Mouse (Mus musculus): ENCODE data around the gene March11. TPM values are rescaled to one million over a fixed set of nuclear protein-coding genes. Genes with fewer than 3 reads are reported as not detected.

March11 gene
- total and polyA plus RNA-seq, 3 experiments, result 0.05 TPM; not detected in 2

DNA sequence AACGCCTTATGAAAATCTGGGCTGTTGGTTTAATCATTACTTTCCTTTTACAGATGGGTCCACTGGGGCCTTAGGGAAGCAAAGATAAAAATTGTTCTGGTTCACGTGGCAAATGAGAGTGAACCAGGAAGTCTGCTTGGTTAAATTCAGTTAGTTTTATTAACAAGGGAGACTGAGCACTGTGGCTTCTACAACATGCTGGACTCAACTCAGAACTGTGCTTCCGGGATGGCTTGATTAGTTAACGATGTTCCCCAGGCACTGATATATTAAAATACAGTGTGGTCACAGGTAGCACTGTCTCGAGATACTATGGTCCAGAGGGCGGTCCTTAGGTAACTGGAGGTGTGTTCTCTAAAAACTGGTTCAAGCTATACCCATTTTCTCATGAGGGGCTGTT lies 32.1 kb downstream of the March11 start:
- H3K36me3 ChIP-seq (replicated peaks), result no peaks in the 10 kb centered on the region
- H3K27me3 ChIP-seq (ENCODE audit: insufficient read depth, low read length), result no peaks in the 10 kb centered on the region
- H3K4me1 ChIP-seq (ENCODE audit: insufficient read depth, low read depth, low read length), result no peaks in the 10 kb centered on the region
- no peak for TF ChIP-seq TAL1 (conservative IDR thresholded peaks at IDR 0.05; ENCODE audit: low read depth, low read length)
- no peak for TF ChIP-seq CTCF (IDR thresholded peaks at IDR 0.05; ENCODE audit: low read depth, low read length)
- no peak for TF ChIP-seq POLR2AphosphoS5 (IDR thresholded peaks at IDR 0.05; ENCODE audit: insufficient replicate concordance, low read depth, low read length)
- TF ChIP-seq GATA1 (IDR thresholded peaks at IDR 0.05; ENCODE audit: borderline replicate concordance, low read length), result no peak
- no peak for TF ChIP-seq GATA2 (IDR thresholded peaks at IDR 0.05; ENCODE audit: borderline replicate concordance, low read depth, low read length)
- DNase-seq (ENCODE audit: low spot score) (no peak), ATAC-seq (ENCODE audit: extremely low read depth, insufficient number of reproducible peaks, low FRiP score, poor library complexity, severe bottlenecking) (no peak)
- H3K9me3 ChIP-seq (replicated peaks), result no peaks in the 10 kb centered on the region
- no peak overlapping the region for H3K4me3 ChIP-seq (ENCODE audit: low read depth, low read length)

DNA sequence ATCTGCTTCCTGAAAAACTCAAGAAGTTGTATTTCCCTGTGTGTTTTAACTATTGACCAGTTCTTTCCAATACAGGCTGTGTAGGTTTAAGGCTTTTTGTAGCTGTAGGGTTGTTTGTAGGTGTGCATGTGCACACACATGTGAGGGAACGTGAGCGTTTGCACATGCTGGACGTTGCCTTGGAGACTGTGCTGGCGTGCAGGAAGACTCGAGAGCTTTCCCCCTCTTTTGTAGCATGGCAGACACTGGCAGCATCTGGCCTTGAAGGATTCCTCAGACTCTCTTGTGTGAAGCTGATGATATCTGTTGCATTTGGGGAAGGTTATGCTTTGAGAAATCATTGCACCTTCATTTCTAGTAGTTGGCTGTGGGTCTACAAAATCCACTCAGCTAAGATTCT lies 35.5 kb downstream of the March11 start:
- no peaks in the 10 kb centered on the region for H3K4me1 ChIP-seq (ENCODE audit: insufficient read depth, low read depth, low read length)
- TF ChIP-seq GATA2 (IDR thresholded peaks at IDR 0.05; ENCODE audit: borderline replicate concordance, low read depth, low read length), result no peak
- TF ChIP-seq TAL1 (conservative IDR thresholded peaks at IDR 0.05; ENCODE audit: low read depth, low read length), result no peak
- no peak for TF ChIP-seq GATA1 (IDR thresholded peaks at IDR 0.05; ENCODE audit: borderline replicate concordance, low read length)
- no peak for TF ChIP-seq CTCF (IDR thresholded peaks at IDR 0.05; ENCODE audit: low read depth, low read length)
- no peak for TF ChIP-seq POLR2AphosphoS5 (IDR thresholded peaks at IDR 0.05; ENCODE audit: insufficient replicate concordance, low read depth, low read length)
- no peaks in the 10 kb centered on the region for H3K36me3 ChIP-seq (replicated peaks)
- no peak for DNase-seq (ENCODE audit: low spot score)
- ATAC-seq (ENCODE audit: extremely low read depth, insufficient number of reproducible peaks, low FRiP score, poor library complexity, severe bottlenecking), result no peak
- no peaks in the 10 kb centered on the region for H3K27me3 ChIP-seq (ENCODE audit: insufficient read depth, low read length)
- H3K9me3 ChIP-seq (replicated peaks), result no peaks in the 10 kb centered on the region
- no peak overlapping the region for H3K4me3 ChIP-seq (ENCODE audit: low read depth, low read length)

DNA sequence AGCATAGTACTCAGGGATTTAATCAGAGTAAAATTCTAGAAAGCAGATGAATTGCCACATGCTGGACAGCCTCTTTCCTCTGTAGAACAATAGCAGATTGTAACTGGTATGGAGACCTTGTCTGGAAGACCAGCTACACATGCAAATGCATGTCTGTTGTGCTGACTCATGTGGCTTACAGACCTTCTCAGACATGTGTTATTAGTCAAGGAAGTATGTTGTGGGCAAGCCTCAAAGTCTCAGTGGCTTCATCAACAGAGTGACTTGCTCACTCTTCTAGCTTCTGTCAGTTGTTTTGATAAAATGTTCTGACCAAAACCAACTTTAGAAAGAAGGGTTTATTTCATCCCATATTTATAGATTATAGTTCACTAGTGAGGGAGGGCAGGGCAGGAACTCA lies 44.8 kb downstream of the March11 start:
- no peaks in the 10 kb centered on the region for H3K9me3 ChIP-seq (replicated peaks)
- ATAC-seq (ENCODE audit: extremely low read depth, insufficient number of reproducible peaks, low FRiP score, poor library complexity, severe bottlenecking), result no peak
- no peaks in the 10 kb centered on the region for H3K36me3 ChIP-seq (replicated peaks)
- no peak for TF ChIP-seq GATA1 (IDR thresholded peaks at IDR 0.05; ENCODE audit: borderline replicate concordance, low read length)
- TF ChIP-seq TAL1 (conservative IDR thresholded peaks at IDR 0.05; ENCODE audit: low read depth, low read length), result no peak
- TF ChIP-seq GATA2 (IDR thresholded peaks at IDR 0.05; ENCODE audit: borderline replicate concordance, low read depth, low read length), result no peak
- no peak for TF ChIP-seq CTCF (IDR thresholded peaks at IDR 0.05; ENCODE audit: low read depth, low read length)
- no peak for TF ChIP-seq POLR2AphosphoS5 (IDR thresholded peaks at IDR 0.05; ENCODE audit: insufficient replicate concordance, low read depth, low read length)
- H3K4me3 ChIP-seq (ENCODE audit: low read depth, low read length), result no peak overlapping the region
- H3K27me3 ChIP-seq (ENCODE audit: insufficient read depth, low read length), result no peaks in the 10 kb centered on the region
- DNase-seq (ENCODE audit: low spot score), result no peak
- H3K4me1 ChIP-seq (ENCODE audit: insufficient read depth, low read depth, low read length), result no peaks in the 10 kb centered on the region

DNA sequence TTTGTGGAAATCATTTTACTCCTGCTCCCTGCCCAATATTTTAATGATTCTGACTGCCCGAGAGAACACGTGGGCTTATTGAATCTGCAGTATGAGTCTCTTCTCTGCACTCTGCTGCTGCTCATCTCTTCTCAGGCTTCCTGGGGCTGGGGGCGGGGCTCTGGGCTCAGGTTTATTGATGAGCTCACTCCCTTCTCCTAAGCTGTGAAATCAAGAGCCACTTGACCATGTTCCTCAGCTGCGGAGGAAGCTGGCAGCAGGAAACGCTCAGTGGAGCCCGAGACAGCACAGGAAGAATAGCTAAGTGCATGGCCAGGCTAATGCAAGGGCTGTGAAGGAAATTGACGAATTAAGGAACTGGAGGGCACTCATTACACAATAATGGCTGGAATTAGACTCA lies 56.5 kb downstream of the March11 start:
- no peaks in the 10 kb centered on the region for H3K4me1 ChIP-seq (ENCODE audit: insufficient read depth, low read depth, low read length)
- TF ChIP-seq GATA1 (IDR thresholded peaks at IDR 0.05; ENCODE audit: borderline replicate concordance, low read length) (no peak), POLR2AphosphoS5 (IDR thresholded peaks at IDR 0.05; ENCODE audit: insufficient replicate concordance, low read depth, low read length) (no peak), CTCF (IDR thresholded peaks at IDR 0.05; ENCODE audit: low read depth, low read length) (no peak), GATA2 (IDR thresholded peaks at IDR 0.05; ENCODE audit: borderline replicate concordance, low read depth, low read length) (no peak)
- H3K36me3 ChIP-seq (replicated peaks), result no peaks in the 10 kb centered on the region
- no peaks in the 10 kb centered on the region for H3K27me3 ChIP-seq (ENCODE audit: insufficient read depth, low read length)
- DNase-seq (ENCODE audit: low spot score) (no peak), ATAC-seq (ENCODE audit: extremely low read depth, insufficient number of reproducible peaks, low FRiP score, poor library complexity, severe bottlenecking) (no peak)
- H3K4me3 ChIP-seq (ENCODE audit: low read depth, low read length), result no peak overlapping the region
- H3K9me3 ChIP-seq (replicated peaks), result no peaks in the 10 kb centered on the region

DNA sequence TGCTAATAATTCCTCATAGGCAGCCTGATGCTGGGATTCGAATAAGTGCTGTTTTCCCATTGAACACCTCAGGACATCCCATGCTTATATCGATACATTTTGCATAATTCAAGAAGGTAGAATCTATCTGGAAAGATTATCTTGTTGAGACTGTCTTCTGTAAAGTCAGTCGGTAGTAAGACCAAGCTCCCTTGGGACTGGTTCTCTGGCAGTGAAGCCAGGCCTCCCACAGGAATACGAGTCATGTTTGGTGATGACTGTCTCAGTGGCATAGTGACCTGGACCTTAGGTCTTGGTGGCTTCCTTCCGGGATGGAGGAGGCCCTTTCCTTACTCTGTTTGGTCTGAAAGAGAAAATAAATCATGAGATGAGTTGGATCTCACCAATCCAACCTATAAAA lies 57.7 kb downstream of the March11 start:
- DNase-seq (ENCODE audit: low spot score), result no peak

DNA sequence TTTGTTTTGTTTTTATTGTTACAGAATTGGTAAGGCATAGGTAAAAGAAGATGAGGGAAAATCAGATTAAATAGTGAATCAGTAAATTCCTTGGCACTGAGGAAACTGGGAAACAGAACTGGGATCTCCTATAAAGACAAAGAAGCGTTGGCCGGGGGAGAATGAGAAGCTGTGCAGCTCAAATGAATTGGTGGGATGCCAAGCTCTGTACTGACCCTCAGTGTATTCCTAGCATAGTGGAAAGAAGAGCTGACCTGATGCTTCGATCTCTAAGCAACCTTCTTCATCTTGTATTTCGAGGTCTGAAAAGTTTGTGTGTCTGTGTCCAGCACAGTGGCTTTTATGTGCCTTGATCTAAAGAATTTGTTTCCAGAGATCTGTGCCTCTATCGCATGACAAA lies 64.9 kb downstream of the March11 start:
- no peak for DNase-seq (ENCODE audit: low spot score)
- no peaks in the 10 kb centered on the region for H3K9me3 ChIP-seq (replicated peaks)
- H3K4me1 ChIP-seq (ENCODE audit: insufficient read depth, low read depth, low read length), result no peaks in the 10 kb centered on the region
- H3K4me3 ChIP-seq (ENCODE audit: low read depth, low read length), result no peak overlapping the region
- no peak for ATAC-seq (ENCODE audit: extremely low read depth, insufficient number of reproducible peaks, low FRiP score, poor library complexity, severe bottlenecking)
- H3K27me3 ChIP-seq (ENCODE audit: insufficient read depth, low read length), result no peaks in the 10 kb centered on the region
- no peak for TF ChIP-seq POLR2AphosphoS5 (IDR thresholded peaks at IDR 0.05; ENCODE audit: insufficient replicate concordance, low read depth, low read length)
- no peak for TF ChIP-seq GATA2 (IDR thresholded peaks at IDR 0.05; ENCODE audit: borderline replicate concordance, low read depth, low read length)
- TF ChIP-seq GATA1 (IDR thresholded peaks at IDR 0.05; ENCODE audit: borderline replicate concordance, low read length), result no peak
- no peak for TF ChIP-seq CTCF (IDR thresholded peaks at IDR 0.05; ENCODE audit: low read depth, low read length)
- TF ChIP-seq TAL1 (conservative IDR thresholded peaks at IDR 0.05; ENCODE audit: low read depth, low read length), result no peak
- no peaks in the 10 kb centered on the region for H3K36me3 ChIP-seq (replicated peaks)

More for the DNA sequence above, 57.7 kb downstream of the March11 start:
- ATAC-seq (ENCODE audit: extremely low read depth, insufficient number of reproducible peaks, low FRiP score, poor library complexity, severe bottlenecking), result no peak
- Histone ChIP-seq H3K27me3 (ENCODE audit: insufficient read depth, low read length) (no peaks in the 10 kb centered on the region), H3K36me3 (replicated peaks) (no peaks in the 10 kb centered on the region), H3K4me3 (ENCODE audit: low read depth, low read length) (no peak overlapping the region), H3K9me3 (replicated peaks) (no peaks in the 10 kb centered on the region), H3K4me1 (ENCODE audit: insufficient read depth, low read depth, low read length) (no peaks in the 10 kb centered on the region)
- TF ChIP-seq POLR2AphosphoS5 (IDR thresholded peaks at IDR 0.05; ENCODE audit: insufficient replicate concordance, low read depth, low read length), result no peak
- TF ChIP-seq GATA1 (IDR thresholded peaks at IDR 0.05; ENCODE audit: borderline replicate concordance, low read length), result no peak
- no peak for TF ChIP-seq TAL1 (conservative IDR thresholded peaks at IDR 0.05; ENCODE audit: low read depth, low read length)
- TF ChIP-seq CTCF (IDR thresholded peaks at IDR 0.05; ENCODE audit: low read depth, low read length), result no peak
- no peak for TF ChIP-seq GATA2 (IDR thresholded peaks at IDR 0.05; ENCODE audit: borderline replicate concordance, low read depth, low read length)
